Mouse (Mus musculus) midbrain, embryonic 14.5 days (tissue): ENCODE measurements around the gene Proser3. TPM values are rescaled to one million over a fixed set of nuclear protein-coding genes. Genes with fewer than 3 reads are reported as not detected.

Experiments
- ATAC-seq: fragments of 200-750 bp; cut with Nextera tagmentation; 2 replicates; pipeline ENCODE4 v1.8.0; 2017; ENCODE audit warnings: moderate number of reproducible peaks, moderate library complexity; ENCODE audit not compliant: low FRiP score, low TSS enrichment
- DNase-seq: peaks from one replicate; pipeline ENCODE4 v3.0.0-alpha.2; 2015
- H3K27ac ChIP-seq: fragments of 300-500 bp; sonication (generic); replicated peaks from 2 replicates; pipeline ENCODE4 v1.5.1; 2014; ENCODE audit warnings: mild to moderate bottlenecking, low read depth, low read length, moderate library complexity
- H3K27me3 ChIP-seq: fragments of 300-500 bp; sonication (generic); 2 replicates; pipeline ENCODE4 v1.6.1; 2014; ENCODE audit warnings: low read length, control low read depth, mixed read lengths; ENCODE audit not compliant: control insufficient read depth, insufficient read depth
- H3K36me3 ChIP-seq: fragments of 300-500 bp; sonication (generic); 2 replicates; pipeline ENCODE4 v1.6.1; 2014; ENCODE audit warnings: low read length, control low read depth; ENCODE audit not compliant: control insufficient read depth, insufficient read depth
- H3K4me1 ChIP-seq: fragments of 300-500 bp; sonication (generic); 2 replicates; pipeline ENCODE4 v1.6.1; 2014; ENCODE audit warnings: mild to moderate bottlenecking, antibody characterized with exemption, low read length, control low read depth; ENCODE audit not compliant: control insufficient read depth, insufficient read depth
- H3K4me2 ChIP-seq: fragments of 300-500 bp; sonication (generic); 2 replicates; pipeline ENCODE4 v1.6.1; 2014; ENCODE audit warnings: mild to moderate bottlenecking, low read length, moderate library complexity
- H3K4me3 ChIP-seq: fragments of 300-500 bp; sonication (generic); replicated peaks from 2 replicates; pipeline ENCODE4 v1.5.1; 2014; ENCODE audit warnings: low read depth, low read length
- H3K9ac ChIP-seq: fragments of 300-500 bp; sonication (generic); replicated peaks from 2 replicates; pipeline ENCODE4 v1.6.1; 2014; ENCODE audit warnings: mild to moderate bottlenecking, low read length, moderate library complexity
- H3K9me3 ChIP-seq: fragments of 300-500 bp; sonication (generic); 2 replicates; pipeline ENCODE4 v1.6.1; 2016; ENCODE audit warnings: low read length, control low read depth, mixed read lengths; ENCODE audit not compliant: control insufficient read depth
- WGBS: fragments of 180-500 bp; shearing (Covaris S2); extraction: QIAGEN DNeasy Blood & Tissue Kit; methylation state at CpG from one replicate; pipeline ENCODE4 v1.1.7; 2014; 5-methylcytosine and 5-hydroxymethylcytosine counted together
- polyA plus RNA-seq: library from polyadenylated mRNA; unstranded; fragments of >200 nt; fragmentation: Nextera tagmentation; extraction: Ambion mirVana; gene quantifications from 2 replicates; pipeline ENCODE4 v1.2.1, GENCODE M21; 2014

Proser3 gene
- polyA plus RNA-seq, 1 experiment from 2014 or later = 10.9 TPM

DNA sequence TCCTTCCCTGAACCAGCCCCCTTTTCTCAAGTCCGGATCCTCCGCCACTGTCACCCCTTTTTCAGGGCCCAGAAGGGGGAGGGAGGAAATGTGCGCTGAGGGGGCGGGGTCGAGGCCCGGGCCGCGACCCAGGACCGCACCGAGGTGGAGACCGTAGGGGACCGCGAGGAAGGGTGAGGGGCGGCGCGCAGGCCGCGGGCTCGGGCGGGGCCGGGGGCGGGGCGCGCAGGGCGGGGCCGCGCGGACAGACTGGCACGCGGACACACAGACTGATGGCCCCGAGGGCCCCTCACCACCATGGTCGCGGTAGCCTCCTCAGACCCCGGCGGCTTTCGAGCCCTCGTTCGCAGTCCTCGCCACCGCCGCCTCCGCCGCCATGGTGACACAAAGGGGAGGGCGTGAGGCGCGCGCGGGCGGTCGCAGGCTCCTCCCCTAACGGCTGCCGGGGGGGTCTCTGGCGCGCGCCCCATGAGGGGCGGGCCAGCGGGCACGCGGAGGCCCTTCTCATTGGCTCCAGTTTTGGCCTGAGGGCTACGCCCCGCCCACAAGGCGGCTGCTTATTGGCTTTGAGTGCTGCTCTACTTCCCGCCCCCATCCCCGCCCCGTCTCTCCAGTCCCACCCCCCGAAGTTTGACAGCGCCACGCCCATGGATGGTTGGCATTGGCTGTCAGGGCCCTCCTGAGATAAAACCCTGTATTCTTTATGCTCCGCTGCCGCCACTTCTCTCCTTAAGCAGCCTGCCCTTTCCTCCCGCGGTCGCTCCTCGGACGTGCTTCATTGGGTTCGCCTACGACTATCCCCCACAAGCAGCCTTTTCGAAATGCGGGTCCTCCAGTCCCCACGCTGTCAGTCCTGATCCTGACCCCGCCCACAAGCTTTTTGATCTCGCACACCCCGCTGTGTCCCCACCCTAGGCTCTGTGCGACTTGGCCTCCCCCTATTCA, 17.2 kb downstream of the Proser3 start, which contains the start of gene Arhgap33:
TSS of gene Arhgap33 (minus strand) at position 428 of the 945 bp plus-strand sequence.
- Histone ChIP-seq H3K4me1 (peaks cover 32% of the 10 kb centered on the region), H3K9ac (peak within 1 kb of the TSS; percentile 97), H3K27ac (peak within 1 kb of the TSS; percentile 95), H3K9me3 (no peaks in the 10 kb centered on the region), H3K27me3 (no peaks in the 10 kb centered on the region), H3K36me3 (peaks cover 38% of the 10 kb centered on the region), H3K4me3 (peak within 1 kb of the TSS; percentile 86), H3K4me2 (peak within 1 kb of the TSS; percentile 69)
- ATAC-seq = peak; percentile 93
- WGBS = 1% methylated on average over 66 of the region's 84 CpGs
- DNase-seq = peak; percentile 100

DNA sequence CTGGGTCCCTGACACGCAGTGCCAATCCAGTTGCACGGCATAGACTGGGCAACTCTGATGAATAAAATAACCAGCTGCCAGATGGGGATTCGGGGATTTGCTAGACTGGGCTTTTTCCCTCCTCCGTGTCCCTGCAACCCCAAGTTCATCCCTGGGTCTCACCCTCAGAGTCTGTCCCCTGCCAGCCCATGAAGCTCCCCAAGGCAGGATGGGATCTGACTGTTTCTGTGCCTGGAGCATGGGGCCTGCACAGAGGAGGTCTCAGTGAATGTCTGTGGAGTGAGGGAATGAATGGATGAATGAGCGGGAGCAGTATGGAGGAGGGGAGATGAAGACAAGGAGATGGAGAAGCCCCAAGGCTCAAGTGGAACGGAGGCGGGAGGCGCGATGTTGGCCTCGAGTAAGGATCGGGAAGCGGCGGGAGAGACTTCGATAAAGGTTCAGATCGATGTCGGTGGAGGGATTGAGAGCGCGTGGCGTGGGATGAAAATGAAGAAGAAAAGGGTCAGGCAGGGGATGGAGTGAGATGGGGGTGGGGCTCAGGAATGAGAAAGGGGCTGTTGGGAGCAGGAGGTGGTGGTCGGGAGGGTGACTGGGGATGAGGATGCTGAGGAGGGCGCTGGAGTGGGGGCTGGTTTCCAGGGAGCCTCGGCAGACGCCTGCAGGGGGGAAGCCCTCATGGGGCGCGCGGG, 18.0 kb downstream of the Proser3 start:
- Histone ChIP-seq H3K4me2 (peak overlapping the region; percentile 69), H3K36me3 (peaks cover 42% of the 10 kb centered on the region), H3K9ac (peak overlapping the region; percentile 97), H3K9me3 (no peaks in the 10 kb centered on the region), H3K4me3 (peak overlapping the region; percentile 86), H3K4me1 (peaks cover 32% of the 10 kb centered on the region), H3K27ac (peak overlapping the region; percentile 95), H3K27me3 (no peaks in the 10 kb centered on the region)
- DNase-seq = peak; percentile 62
- 2% methylated on average over 26 of the region's 26 CpGs for WGBS
- peak; percentile 38 for ATAC-seq

DNA sequence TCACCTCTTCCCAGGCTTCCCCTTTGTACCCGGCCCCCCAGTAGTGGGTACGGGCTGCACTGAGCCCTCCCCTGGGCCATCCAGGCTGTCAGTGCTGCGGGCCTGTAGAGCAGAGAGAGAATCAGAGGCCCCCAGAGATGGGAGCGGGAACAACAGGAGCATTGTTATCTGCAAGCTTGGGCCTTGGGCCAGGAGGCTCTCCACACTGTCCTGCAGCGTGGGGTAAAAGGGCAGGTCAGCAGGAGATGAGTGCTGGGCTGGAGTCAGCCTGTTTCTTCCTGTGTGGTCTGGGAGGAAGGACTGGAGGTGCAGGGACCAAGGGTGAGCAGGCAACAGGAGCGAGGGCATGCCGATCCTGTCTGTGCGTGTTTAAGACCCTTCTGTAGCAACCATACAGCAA, 19.2 kb downstream of the Proser3 start:
- Histone ChIP-seq H3K4me2 (peak overlapping the region; percentile 69), H3K27ac (peak overlapping the region; percentile 95; the same call in 1 of the 2 replicates), H3K27me3 (no peaks in the 10 kb centered on the region), H3K9me3 (no peaks in the 10 kb centered on the region), H3K4me1 (peaks cover 32% of the 10 kb centered on the region), H3K36me3 (peaks cover 52% of the 10 kb centered on the region), H3K9ac (peak overlapping the region; percentile 97), H3K4me3 (peak overlapping the region; percentile 86)
- no peak for ATAC-seq
- peak; percentile 44 for DNase-seq
- WGBS = 6% methylated on average over 8 of the region's 8 CpGs

DNA sequence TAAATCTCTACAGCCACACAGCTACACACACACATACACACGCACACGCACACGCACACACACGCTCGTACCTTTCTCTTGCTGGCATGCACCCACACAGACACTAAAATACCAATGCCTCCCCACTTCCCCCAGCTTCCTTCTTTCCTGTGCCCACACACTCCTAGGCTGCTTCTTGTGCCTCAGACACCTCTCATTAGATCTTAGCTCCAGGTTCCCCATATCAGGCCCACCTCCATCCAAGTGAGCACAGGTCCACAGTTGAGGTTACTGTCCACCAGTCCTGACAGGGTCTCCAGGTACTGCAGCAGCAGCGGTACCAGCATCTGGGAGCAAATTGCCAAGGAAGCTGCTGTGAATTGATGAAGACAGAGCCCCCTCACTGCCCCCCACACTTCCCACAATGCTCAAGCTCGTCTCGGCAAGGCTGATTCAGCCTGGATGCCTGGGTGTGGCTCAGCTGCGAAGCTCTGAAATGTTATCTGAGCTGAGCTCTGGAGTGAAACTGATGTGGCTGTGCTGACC, 20.7 kb downstream of the Proser3 start:
- peaks cover 67% of the 10 kb centered on the region for H3K36me3 ChIP-seq
- H3K27me3 ChIP-seq = no peaks in the 10 kb centered on the region
- H3K4me2 ChIP-seq = peak overlapping the region; percentile 69
- H3K4me3 ChIP-seq = peak overlapping the region; percentile 1; the same call in 1 of the 2 replicates
- ATAC-seq = no peak
- no peaks in the 10 kb centered on the region for H3K9me3 ChIP-seq
- H3K27ac ChIP-seq = no peak overlapping the region
- WGBS = 89% methylated on average over 9 of the region's 9 CpGs
- DNase-seq = no peak
- H3K4me1 ChIP-seq = peaks cover 32% of the 10 kb centered on the region
- H3K9ac ChIP-seq = 0 out of 2 replicates have a peak overlapping the region, but pooled peaks have one; percentile 14

DNA sequence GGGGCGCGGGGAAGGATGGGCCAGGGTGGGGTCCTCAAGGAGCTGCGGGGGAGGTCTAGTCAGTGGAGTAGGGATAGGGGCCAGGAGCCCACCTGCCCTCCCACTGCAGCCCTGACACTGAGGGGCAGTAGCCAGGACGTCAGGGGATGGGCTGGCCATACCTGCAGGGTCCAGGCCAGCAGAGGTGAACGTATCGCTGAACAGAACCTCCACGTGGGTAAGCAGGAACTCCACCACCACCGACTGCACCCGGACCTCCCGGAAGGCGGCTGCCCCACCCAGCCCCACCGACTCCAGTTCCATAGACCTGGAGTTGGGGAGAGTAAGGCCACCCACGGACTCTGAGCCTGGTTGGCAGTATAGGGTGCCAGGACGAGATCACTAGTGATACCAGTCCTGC, 25.1 kb downstream of the Proser3 start:
- Histone ChIP-seq H3K4me2 (no peak overlapping the region), H3K27me3 (no peaks in the 10 kb centered on the region), H3K36me3 (peaks cover 100% of the 10 kb centered on the region), H3K9ac (0 out of 2 replicates have a peak overlapping the region, but pooled peaks have one; percentile 6), H3K4me1 (peaks cover 7% of the 10 kb centered on the region), H3K27ac (no peak overlapping the region), H3K4me3 (no peak overlapping the region), H3K9me3 (no peaks in the 10 kb centered on the region)
- WGBS = 81% methylated on average over 14 of the region's 14 CpGs
- ATAC-seq = no peak
- DNase-seq = no peak

DNA sequence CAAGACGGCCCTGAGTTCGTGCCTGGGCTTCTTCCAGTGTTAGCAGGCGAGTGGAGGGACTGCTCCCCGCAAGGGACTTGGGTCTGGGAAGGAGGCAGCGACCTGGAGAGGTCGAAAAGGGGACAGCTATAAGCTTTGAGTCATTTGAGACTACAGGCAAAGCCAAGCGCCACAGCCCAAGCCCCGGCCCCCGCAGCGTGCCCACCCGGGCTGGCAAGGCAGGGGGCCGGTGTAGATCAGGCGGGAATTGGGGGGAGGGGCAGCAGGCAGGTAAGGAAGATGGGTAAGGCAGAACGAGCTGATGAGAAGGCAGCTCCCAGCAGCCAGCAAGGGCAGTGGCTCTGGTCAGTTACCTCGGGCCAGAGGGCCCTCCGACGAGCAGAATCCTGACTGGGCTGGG, 25.7 kb downstream of the Proser3 start:
- no peaks in the 10 kb centered on the region for H3K27me3 ChIP-seq
- H3K27ac ChIP-seq = no peak overlapping the region
- ATAC-seq = no peak
- H3K4me3 ChIP-seq = no peak overlapping the region
- peaks cover 1% of the 10 kb centered on the region for H3K4me1 ChIP-seq
- H3K4me2 ChIP-seq = no peak overlapping the region
- DNase-seq = no peak
- peaks cover 94% of the 10 kb centered on the region for H3K36me3 ChIP-seq
- H3K9me3 ChIP-seq = no peaks in the 10 kb centered on the region
- H3K9ac ChIP-seq = no peak overlapping the region; the same call in 1 of the 2 replicates
- 33% methylated on average over 17 of the region's 17 CpGs for WGBS

DNA sequence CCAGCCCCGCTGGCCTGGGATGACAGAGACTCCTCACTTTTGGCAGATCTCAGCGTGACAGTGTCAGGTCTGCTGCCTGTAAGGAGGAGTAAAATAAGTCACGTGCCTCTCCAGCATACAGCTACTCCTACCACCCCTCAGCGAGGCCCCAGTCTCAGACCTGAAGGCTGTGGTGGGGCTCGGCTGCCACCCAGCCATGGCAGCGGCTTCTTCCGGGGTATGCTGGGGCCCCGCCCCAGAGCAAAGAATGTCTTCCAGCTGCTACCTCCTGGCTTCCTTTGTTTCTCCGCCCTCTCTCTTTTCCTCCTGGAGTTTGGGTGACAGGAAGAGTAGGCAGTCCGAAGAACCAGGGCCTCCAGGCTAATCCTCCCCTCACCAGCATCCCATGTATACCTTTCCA, 26.1 kb downstream of the Proser3 start:
- no peak for ATAC-seq
- Histone ChIP-seq H3K4me2 (no peak overlapping the region), H3K27me3 (no peaks in the 10 kb centered on the region), H3K27ac (no peak overlapping the region), H3K9ac (no peak overlapping the region; the same call in 1 of the 2 replicates), H3K4me3 (no peak overlapping the region), H3K36me3 (peaks cover 90% of the 10 kb centered on the region), H3K4me1 (no peaks in the 10 kb centered on the region), H3K9me3 (no peaks in the 10 kb centered on the region)
- WGBS = 38% methylated on average over 10 of the region's 10 CpGs
- no peak for DNase-seq

DNA sequence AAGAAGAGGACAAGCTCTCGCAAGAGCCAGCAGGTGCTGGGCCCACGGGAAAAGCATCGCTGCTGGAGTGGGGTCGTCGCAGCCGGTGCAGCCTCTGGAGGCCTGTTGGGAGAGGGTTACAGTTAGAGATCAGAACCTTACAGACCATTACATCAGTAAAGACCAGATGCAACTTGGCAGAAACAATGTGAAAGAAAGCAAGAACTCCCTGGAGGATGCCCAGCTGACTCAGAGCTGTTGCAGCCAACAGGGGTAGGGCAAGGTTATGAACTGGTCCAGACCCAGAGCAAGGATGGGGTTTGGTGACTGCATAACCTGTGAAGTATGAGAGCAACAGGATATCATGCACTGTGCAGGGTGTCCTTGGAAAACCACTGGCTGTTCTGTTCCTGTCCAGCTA, 27.6 kb downstream of the Proser3 start:
- no peaks in the 10 kb centered on the region for H3K27me3 ChIP-seq
- 79% methylated on average over 6 of the region's 6 CpGs for WGBS
- H3K36me3 ChIP-seq = peaks cover 75% of the 10 kb centered on the region

More for the DNA sequence above, 27.6 kb downstream of the Proser3 start:
- Histone ChIP-seq H3K4me1 (no peaks in the 10 kb centered on the region), H3K9me3 (no peaks in the 10 kb centered on the region), H3K4me2 (no peak overlapping the region), H3K9ac (no peak overlapping the region), H3K27ac (no peak overlapping the region), H3K4me3 (no peak overlapping the region)
- no peak for ATAC-seq
- DNase-seq = no peak
